Mouse (Mus musculus): ENCODE measurements around the gene Tab1.
A peak's percentile ranks its signal among the peaks of the same experiment; 100 is the strongest.
"Not testable (repeated sequence)": the region's sequence is repeated elsewhere in the genome, so short reads cannot be mapped to it uniquely, and the experiment has no call there.

The Tab1 gene

DNA sequence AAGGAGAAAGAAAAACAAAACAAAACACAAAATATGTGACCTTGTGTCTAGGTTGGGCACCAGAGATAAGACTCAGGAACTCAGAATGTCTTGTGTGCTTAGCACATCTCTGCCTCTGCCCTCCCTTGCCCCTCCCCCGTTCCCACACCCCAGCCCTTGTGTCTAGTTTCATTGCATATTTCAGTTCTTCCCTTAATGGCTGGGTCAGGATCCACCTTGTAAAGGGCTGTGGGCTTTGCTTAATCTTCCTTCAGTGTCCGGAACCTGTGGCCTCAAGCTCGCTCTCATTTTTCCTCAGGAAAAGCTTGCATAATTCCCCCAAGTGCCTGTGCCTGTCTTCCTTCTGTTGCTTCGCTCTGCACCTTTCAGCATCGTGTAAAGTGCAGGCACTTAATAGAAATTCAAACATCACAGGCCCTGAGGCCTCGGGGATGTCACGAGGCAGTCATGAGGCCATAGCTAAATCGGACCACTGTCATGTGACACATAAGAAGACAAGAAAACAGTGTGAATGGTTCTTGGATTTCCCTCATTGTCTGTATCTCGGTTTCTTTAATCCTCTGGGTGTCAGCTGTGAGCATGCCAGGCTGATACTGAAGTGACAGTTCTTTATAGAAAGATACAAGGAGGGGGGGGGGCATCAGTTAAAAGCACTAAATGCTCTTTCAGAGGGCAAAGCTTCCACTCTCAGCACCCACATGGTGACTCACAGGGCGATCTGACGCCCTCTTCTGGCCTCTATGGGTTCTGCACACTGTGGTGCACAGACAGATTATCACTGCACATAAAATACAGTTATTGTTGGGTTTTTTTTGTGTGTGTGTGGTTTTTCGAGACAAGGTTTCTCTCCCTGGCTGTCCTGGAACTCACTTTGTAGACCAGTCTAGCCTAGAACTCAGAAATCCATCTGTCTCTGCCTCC is 27.2 kb upstream of the Tab1 start:
- no peak for DNase-seq

DNA sequence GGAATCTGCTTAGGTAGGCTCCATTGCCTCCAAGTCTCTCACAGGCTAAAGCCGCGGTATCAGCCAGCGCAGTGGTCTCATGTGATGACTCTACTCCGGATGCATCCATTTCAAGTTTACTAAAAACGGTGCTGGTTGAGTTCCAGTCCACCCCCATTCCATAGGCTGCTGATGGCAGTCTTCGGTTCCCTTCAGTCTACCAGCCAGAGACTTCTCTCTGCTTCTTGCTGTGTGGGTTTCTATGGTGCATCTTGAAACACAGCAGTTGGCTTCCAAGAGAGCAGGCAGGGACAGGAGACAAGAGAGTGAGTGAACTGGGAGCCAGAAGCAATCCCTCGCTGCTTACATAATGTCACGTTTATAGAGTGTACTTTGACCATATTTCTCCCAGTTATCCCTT is 25.8 kb upstream of the Tab1 start:
- DNase-seq = no peak

DNA sequence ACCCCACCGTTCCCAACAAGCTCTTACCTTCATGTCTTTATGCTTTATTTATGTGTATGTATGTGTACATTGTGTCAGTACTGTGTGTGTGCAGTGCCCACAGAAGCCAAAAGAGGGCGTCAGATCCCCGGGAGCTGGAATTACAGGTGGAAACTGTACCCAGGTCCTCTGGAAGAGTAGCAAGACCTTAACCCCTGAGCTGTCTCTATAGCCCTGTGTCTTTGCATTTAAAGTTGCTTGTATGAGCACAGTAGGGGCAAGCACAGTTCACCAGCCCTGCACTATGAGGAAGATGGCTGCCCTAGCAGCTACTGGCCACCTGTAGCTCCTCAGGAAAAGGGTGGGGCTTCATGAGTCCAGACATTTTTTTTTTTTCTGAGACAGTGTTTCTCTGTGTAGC is 25.4 kb upstream of the Tab1 start:
- DNase-seq = no peak

DNA sequence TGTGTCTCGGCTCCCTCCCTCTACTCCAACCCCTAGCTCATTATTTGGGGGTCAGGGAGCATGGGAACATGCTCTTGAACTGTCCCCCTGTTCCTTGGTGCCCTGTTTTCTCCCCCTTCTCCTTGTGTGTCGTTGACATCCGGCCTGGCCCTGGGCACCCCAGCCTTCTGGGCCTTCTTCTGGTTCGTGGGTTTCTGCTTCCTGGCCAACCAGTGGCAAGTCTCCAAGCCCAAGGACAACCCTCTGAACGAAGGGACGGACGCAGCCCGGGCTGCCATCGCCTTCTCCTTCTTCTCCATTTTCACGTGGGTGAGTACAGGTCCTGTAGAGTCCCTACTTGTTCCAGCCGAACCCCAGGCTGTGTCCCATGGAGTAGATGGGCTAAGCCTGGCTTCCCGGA is 21.5 kb upstream of the Tab1 start:
- DNase-seq = no peak

DNA sequence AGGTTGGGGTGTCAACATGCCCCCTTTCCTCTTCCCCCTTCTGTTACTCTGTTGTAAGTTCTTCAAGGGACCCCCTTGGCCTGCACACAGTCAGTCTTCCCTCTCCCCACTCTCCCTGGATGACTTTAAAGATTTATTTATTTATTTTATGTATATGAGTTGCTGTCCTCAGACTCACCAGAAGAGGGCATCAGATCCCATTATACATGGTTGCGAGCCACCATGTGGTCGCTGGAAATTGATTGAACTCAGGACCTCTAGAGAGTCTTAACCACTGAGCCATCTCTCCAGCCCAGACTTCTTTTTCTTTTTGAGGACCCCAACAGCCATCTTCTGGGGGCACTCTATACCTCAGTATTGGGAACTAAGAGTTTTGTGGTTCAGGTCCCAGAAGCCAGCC is 20.4 kb upstream of the Tab1 start:
- DNase-seq = no peak

DNA sequence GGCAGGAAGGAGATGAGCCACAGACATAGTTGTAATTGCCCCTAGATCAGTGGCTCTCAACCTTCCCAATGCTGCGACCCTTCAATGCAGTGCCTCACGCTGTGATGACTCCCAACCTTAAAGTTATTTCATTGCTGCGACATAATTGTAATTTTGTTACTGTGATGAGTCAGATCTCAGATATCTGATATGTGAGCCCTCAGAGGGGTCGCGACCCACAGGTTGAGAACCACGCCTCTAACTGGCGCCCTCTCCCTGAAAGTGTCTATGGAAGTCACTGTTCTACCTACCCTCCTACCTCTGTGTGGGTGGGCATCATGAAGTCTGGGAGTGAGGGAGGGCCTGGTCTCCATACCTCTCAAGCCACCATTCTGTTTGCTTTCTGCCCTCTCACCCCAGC is 18.5 kb upstream of the Tab1 start:
- no peak for DNase-seq

DNA sequence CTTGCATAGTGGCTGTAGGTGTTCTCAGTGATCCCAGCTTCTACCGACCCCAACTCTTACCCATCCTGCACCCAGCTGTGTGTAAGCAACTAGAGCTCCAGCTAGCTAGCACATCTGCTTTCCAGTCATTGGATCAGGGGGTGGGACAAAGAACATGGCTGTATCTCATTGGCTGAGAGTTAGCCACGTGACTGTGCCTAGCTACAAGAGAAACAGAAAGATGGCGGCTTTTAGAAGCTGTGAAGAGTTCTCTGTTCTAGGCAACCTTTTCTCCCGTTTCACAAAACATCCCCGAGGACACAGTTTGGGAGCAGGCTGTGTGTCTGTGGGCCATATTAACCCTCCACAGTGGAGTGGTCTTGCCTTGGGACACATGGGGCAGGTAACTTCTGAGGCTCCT is 17.7 kb upstream of the Tab1 start:
- no peak for DNase-seq

DNA sequence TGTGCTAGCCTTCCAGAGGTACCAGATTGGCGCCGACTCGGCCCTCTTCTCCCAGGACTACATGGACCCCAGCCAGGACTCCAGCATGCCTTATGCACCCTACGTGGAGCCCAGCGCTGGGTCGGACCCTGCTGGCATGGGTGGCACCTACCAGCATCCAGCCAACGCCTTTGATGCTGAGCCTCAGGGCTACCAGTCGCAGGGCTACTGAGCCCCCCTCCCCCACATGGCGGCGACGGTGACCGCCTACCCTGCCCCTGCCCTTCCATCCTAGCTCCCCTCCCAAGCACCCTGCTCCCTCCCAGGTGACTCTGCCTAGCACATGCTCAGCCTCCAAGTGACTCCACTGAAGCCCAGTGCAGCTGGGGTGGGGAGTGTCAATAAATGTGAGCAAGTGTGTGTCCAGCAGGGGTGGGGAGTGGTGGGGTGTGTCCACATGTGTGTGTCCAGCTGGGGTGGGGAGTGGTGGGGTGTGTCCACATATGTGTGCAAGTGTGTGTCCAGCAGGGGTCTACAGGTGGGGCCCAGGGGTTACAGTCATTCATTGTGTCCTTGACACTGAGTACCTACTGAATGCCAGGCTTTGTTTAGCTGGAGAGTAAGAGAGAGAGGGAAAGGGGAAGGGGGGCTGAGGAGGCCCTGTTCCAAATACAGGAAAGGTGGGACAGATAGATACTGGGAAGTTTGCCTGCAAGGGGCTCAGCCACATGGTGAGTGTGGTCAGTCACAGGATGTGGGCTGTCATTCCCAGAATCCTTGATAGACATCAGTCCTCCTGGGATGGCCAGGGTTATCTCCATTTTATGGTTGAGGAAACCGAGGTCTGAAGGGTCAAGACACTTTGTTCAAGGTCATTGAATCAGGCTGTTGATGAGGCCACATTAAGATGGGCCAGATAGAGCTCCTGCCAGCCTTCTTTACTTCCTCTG is 16.8 kb upstream of the Tab1 start:
- DNase-seq = no peak

DNA sequence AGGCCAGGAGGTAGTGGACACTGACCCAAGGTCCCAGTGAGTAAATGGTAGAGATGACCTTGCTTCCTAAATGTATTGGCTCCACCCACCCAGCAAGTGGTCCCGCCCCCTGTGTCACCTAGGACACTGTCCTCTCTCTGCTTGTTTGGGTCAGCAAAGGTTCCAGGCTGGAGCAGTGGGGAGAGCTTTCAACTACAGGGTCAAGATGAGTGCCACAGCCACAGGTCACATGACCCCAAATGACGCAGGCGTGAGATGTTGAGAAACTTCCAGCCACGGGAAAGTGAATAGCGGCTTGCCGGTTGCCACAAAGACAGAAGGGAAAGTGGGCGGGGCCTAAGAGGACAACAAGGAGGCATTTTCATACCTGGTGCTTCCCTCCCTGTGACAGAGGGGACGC is 15.8 kb upstream of the Tab1 start:
- no peak for DNase-seq

DNA sequence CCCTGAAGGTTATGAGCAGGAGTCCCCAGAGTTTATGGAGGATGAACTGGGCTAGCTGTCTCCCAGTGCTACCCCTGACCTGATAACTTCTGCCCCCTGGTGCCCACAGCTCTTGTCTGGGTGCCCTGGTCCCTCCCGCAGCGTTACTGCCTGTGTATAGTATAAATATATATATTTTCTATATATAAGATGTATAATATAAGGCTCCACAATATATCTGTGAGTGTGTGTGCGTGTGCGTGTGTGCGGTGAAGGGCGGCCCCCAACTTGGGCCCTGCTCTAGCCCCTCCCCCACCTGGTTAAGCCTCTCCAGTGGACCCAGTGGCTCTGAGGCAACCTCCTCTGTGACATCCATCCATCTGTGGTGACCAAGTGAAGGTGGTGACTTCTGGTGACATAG is 13.9 kb upstream of the Tab1 start:
- no peak for DNase-seq

DNA sequence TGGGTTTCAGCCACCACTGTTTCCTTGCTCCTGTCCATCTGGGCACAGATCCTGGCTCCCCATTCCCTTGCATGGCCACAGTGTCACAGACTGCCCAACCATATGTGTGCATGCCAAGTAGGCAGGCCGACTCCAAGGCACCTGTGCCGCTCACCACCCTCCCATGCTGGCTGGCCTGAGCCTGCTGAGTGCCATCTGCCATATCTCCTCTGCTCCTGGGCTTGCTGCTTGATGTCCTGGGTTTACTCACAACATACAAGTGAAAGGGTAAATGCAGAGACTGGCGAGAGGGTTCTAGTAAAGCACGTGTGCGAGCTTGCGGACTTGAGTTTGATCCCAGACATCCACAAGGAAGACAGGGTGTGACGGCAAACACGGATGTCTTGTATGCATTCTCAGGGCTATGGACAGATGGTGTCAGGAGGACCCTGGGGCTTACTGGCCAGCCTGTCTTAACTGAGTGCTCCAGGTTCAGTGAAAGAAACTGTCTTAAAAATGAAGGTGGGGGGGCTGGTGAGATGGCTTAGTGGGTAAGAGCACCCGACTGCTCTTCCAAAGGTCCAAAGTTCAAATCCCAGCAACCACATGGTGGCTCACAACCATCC is 11.1 kb upstream of the Tab1 start:
- peak; percentile 95 for DNase-seq

DNA sequence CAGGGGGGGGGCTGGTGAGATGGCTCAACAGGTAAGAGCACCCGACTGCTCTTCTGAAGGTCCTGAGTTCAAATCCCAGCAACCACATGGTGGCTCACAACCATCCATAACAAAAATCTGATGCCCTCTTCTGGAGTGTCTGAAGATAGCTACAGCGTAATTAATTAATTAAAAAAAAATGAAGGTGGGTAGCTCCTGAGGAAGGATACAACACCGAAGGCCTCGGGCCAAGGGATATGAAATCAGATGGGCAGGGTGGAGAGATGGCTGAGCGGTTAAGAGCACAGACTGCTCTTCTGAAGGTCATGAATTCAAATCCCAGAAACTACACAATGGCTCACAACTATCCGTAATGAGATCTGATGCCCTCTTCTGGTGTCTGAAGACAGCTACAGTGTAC is 10.5 kb upstream of the Tab1 start:
- DNase-seq = not testable (repeated sequence)

DNA sequence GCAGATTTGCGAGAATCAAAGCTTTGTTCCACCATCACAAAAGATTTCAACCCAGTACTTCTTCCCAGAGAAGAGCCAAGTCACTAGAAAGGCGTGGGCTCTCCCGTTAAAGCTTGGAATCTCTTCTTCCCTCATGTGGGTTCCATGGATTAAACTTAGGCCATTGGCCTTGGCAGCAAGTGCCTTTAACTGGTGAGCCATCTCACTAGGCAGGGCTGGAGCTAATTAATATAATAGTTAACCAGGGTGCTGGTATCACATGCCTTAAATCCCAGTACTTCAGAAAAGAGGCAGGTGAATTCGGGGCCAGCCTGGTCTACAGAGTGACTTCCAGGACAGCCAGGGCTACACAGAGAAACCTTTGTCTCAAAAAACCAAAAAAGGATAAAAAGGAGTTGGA is 8.3 kb upstream of the Tab1 start:
- no peak for DNase-seq

DNA sequence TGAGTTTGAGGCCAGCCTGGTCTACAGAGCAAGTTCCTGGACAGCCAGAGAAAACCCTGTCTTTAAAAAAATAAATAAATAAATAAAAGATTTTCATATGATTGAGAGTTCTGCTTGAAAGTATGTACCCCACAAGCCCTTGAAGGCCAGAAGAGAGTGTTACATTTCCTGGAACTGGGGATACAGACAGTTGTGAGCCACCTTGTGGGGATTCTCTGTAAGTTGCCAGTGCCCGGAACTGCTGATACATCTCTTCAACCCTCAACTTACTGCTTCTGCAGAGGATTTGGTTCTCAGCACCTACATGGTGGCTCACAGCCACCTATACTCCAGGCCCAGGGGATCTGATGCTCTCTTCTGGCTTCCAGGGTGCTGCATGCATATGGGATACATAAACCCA is 5.7 kb upstream of the Tab1 start:
- no peak for DNase-seq

DNA sequence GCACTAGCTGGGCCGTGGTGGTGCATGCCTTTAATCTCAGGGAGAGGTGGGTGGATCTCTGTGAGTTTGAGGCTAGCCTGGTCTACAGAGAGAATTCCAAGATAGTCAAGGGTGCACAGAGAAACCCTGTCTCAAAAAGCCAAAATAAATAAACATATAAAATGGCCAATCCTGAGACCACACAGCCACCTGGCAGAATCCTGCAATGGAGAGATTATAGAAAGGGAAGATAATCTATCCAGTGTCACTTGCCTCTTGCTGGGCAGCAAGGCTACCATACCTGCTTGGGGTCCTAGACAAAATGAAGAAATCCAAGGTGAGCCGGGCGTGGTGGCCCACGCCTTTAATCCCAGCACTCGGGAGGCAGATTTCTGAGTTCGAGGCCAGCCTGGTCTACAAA is 2.9 kb upstream of the Tab1 start:
- no peak for DNase-seq

DNA sequence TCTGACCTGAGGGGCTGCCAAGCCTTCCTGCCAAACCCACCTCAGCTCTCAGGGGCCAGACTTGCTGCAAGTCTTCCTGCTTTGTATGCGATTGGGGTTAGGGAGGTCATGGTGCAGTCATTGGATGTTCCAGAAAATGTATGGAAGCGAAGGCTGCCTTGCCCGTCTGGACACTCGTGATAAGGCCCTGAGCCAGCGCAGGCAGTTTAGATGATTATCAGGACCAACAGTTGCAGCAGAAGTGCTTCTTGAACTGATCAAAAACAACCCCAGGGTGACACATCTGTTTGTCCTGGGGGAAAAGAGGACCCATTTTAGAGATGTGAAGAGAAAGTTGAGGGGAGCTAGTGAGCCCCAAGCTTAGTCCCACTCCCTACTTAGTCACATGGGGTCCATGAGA is 2.2 kb upstream of the Tab1 start:
- no peak for DNase-seq

DNA sequence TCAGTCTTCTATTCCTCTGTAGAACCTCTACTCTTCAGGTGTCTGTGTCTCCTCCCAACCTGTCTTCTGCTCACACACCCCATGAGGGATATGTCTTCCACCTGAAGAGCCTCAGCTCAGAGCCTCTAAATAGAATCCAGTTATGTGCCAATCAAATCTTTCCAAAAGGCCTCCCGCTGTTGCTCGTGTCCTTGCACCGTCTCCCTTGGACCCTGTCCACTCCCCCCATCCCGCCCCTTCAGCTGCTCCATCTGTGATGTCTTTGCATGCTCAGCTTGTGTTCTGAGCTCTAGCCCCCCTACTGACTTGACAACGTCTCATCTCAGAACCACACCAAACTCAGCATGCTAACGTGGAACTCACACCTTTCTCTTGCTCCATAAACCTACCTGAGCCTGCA is 1.5 kb upstream of the Tab1 start:
- DNase-seq = peak; percentile 68

DNA sequence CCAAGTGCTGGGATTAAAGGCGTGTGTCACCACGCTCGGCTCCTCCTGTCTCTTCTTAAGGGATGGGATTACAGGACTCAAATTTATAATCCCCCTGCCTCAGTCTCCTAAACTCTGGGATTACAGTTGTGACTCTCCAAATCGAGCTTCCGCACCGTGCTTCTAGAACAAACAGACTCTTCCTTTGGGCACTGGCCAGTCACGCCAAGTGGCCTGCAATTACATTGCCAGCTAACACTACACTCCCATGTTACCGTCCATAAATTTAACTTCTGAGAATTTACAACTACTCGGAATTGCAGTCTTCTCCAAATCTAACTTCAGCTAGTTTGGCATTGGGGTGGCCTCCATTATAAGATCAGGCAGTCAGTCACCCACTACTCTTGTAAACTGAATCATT is 475 bp upstream of the Tab1 start:
- no peak for DNase-seq

DNA sequence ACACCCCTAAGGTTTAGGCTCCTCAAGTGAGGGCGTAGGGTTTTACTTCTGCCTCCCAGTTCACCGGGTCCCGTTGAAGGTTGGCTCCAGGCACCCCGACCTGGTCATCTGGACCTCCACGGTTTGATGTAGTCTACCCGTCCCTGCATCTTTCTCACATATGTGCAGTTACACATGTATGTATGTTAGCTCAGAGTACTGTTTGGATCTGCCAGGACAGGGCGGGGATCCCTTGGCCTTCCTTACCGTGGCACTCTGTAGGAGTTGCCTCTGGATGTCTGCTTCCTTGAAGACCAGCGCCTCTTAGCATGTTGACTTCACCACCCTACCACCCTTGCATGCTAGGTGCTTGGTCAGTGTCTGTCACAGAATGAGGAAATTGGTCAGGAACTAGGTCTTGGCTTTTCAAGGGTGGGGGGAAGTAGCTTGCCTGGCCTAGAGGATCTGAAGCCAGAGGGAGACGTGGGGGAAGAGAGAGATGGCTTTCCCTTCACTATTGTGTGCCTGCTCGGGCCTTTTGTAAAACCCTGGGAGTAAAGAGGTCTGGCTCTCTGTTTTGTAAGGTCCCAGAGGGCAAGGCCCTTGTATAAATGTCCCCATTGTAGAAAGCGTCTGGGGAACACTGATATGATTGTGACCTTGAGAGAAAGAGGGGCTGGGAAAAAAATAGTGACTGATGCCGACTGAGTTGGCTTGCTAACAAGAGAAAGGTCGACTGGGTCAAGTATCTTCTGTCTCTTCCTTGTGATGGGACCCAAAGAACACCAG is 939 bp downstream of the Tab1 start:
- no peak for DNase-seq

DNA sequence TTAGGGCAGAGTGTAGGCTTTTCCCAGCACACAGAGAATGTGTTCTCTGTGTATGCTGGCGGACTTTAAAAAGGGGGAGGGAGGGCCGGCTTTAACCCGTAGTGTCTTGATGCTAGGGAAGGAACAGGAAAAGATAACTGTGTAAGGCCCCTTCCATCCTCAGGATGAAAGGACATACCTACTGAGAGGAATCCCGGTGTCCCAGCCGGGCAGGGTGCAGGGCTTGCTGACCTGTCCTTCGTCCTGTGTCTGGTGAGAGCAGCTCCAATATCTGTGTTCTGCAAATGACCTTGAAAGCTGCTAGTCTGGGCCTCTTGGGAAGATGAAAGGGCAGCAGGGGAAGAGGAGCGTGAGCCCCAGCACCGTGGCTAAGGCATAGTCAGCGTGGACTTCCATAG is 1.5 kb downstream of the Tab1 start:
- no peak for DNase-seq

DNA sequence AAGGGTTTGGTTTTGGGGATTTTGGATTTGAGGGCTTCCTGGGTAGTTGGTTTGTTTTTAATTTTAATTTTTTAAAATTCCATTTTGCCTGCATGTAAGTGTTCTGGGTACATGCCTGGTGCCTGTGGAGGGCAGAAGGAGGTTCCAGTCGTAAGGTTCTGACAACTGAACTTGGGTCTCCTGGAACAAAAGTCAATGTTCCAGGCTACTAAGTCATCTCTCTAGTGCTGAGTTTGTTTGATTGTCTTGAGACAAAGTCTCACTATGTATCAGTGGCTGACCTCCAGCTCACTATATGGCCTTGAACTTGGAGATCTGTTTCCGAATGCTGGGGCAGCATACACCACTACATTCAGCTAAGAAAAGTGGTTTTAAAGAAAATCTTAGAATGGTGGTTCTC is 2.6 kb downstream of the Tab1 start:
- DNase-seq = no peak

DNA sequence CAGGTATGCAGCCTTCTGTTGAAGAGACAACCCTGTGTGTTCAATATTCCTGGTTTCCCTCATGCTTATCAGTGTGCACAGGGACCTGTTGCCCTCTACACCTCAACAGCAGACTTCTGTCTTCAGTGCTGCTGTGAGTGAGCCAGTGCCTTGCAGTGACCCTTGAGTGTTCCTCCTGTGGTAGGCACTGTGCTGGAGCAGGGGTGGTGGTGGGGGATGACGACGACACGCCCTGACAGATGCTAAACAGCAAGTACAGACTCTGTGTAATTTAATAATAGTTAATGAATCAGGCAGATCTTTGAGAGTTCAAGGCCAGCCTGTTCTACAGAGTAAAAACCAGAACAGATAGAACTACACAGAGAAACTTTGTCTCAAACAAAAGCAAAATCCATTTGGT is 3.7 kb downstream of the Tab1 start:
- DNase-seq = no peak
